Mouse (Mus musculus) CH12.LX (cell line): ENCODE data around the gene Eif3a. TPM values are rescaled to one million over a fixed set of nuclear protein-coding genes. Genes with fewer than 3 reads are reported as not detected.

ENCODE experiments used
- DNase-seq: peaks from one replicate; pipeline ENCODE4 v3.0.0-alpha.2; 2013; ENCODE audit errors: extremely low read depth
- H3K27ac ChIP-seq: 2 replicates; pipeline ENCODE4 v1.5.1; 2012; ENCODE audit warnings: low read depth, mild to moderate bottlenecking, control low read depth, moderate library complexity; ENCODE audit not compliant: insufficient read depth
- H3K27me3 ChIP-seq: replicated peaks from 2 replicates; pipeline ENCODE3; 2012; ENCODE audit warnings: inconsistent platforms
- H3K36me3 ChIP-seq, 2 experiments: replicated peaks in 1 of 2; 2 replicates each; pipeline versions ENCODE3 to v1.6.1; 2012; ENCODE audit warnings: inconsistent platforms in 1 of 2, low read length in 1 of 2, mild to moderate bottlenecking in 1 of 2, mixed read lengths in 1 of 2, moderate library complexity in 1 of 2; ENCODE audit not compliant: control insufficient read depth in 1 of 2, insufficient read depth in 1 of 2
- H3K4me1 ChIP-seq, 2 experiments: 2 replicates each; pipeline ENCODE4 v1.6.1; 2012; ENCODE audit warnings: inconsistent platforms in 1 of 2, moderate library complexity in 1 of 2; ENCODE audit not compliant: insufficient read depth in 2 of 2, control insufficient read depth in 1 of 2
- H3K4me2 ChIP-seq: 2 replicates; pipeline ENCODE4 v1.6.1; 2012; ENCODE audit warnings: low read depth, mild to moderate bottlenecking, control low read depth; ENCODE audit not compliant: poor library complexity, insufficient read depth, severe bottlenecking
- H3K4me3 ChIP-seq, 3 experiments: fragments of 150-350 bp in 1 of 3; sonication (generic) in 1 of 3; replicated peaks in 1 of 3; 2 replicates each; pipeline versions ENCODE3 to v1.5.1; 2011 to 2012; ENCODE audit warnings: low read depth in 2 of 3, low read length in 2 of 3, mild to moderate bottlenecking in 2 of 3, moderate library complexity in 2 of 3, control low read depth in 1 of 3, improper control_type of control experiment in 1 of 3, inconsistent platforms in 1 of 3, mixed read lengths in 1 of 3; ENCODE audit not compliant: poor library complexity in 1 of 3
- H3K79me2 ChIP-seq: replicated peaks from 2 replicates; pipeline ENCODE4 v1.6.1; 2012; ENCODE audit warnings: mild to moderate bottlenecking, moderate library complexity; ENCODE audit not compliant: control insufficient read depth, poor library complexity, insufficient read depth, severe bottlenecking; ENCODE audit errors: extremely low read depth
- H3K9ac ChIP-seq: 2 replicates; pipeline ENCODE4 v1.6.1; 2012; ENCODE audit warnings: low read depth, mild to moderate bottlenecking, control low read depth, moderate library complexity; ENCODE audit not compliant: insufficient read depth
- H3K9me3 ChIP-seq: replicated peaks from 2 replicates; pipeline ENCODE3; 2012; ENCODE audit warnings: low read length, inconsistent platforms, mixed read lengths
- BHLHE40 ChIP-seq: IDR thresholded peaks from 2 replicates; pipeline ENCODE4 v1.6.1; 2011; ENCODE audit warnings: mild to moderate bottlenecking, low read depth, low read length, improper control_type of control experiment
- CHD2 ChIP-seq: IDR thresholded peaks from 2 replicates; pipeline ENCODE4 v1.6.1; 2011; ENCODE audit warnings: low read length, improper control_type of control experiment
- CTCF ChIP-seq, 2 experiments: IDR thresholded peaks in 1 of 2; conservative IDR thresholded peaks in 1 of 2; 2 replicates each; pipeline ENCODE4 v1.5.1; 2011 to 2012; ENCODE audit warnings: low read depth in 2 of 2, low read length in 2 of 2, improper control_type of control experiment in 1 of 2, inconsistent platforms in 1 of 2, mild to moderate bottlenecking in 1 of 2, moderate library complexity in 1 of 2
- ELF1 ChIP-seq: IDR thresholded peaks from 2 replicates; pipeline ENCODE4 v1.6.1; 2014; ENCODE audit warnings: low read depth, mild to moderate bottlenecking, inconsistent platforms, low read length, improper control_type of control experiment
- HCFC1 ChIP-seq: IDR thresholded peaks from 2 replicates; pipeline ENCODE4 v1.6.1; 2012; ENCODE audit warnings: low read depth, mild to moderate bottlenecking, inconsistent platforms, low read length, improper control_type of control experiment
- JUN ChIP-seq: IDR thresholded peaks from 2 replicates; pipeline ENCODE4 v1.6.1; 2011; ENCODE audit warnings: low read depth, mild to moderate bottlenecking, low read length, improper control_type of control experiment, moderate library complexity; ENCODE audit not compliant: insufficient read depth
- KAT2A ChIP-seq: IDR thresholded peaks from 2 replicates; pipeline ENCODE4 v1.6.1; 2012; ENCODE audit warnings: low read length, improper control_type of control experiment, inconsistent platforms; ENCODE audit not compliant: insufficient replicate concordance
- MAX ChIP-seq: IDR thresholded peaks from 2 replicates; pipeline ENCODE4 v1.6.1; 2011; ENCODE audit warnings: low read length, improper control_type of control experiment
- MAZ ChIP-seq: IDR thresholded peaks from 2 replicates; pipeline ENCODE4 v1.6.1; 2012; ENCODE audit warnings: low read depth, mild to moderate bottlenecking, inconsistent platforms, low read length, improper control_type of control experiment, moderate library complexity
- MEF2A ChIP-seq: IDR thresholded peaks from 2 replicates; pipeline ENCODE4 v1.6.1; 2014; ENCODE audit warnings: low read depth, mild to moderate bottlenecking, inconsistent platforms, low read length, improper control_type of control experiment, borderline replicate concordance
- MXI1 ChIP-seq: IDR thresholded peaks from 2 replicates; pipeline ENCODE4 v1.6.1; 2011; ENCODE audit warnings: mild to moderate bottlenecking, low read depth, low read length, improper control_type of control experiment
- MYC ChIP-seq: IDR thresholded peaks from 2 replicates; pipeline ENCODE4 v1.6.1; 2011; ENCODE audit warnings: low read depth, mild to moderate bottlenecking, improper control_type of control experiment, low read length
- NELFE ChIP-seq: IDR thresholded peaks from 2 replicates; pipeline ENCODE4 v1.6.1; 2011; ENCODE audit warnings: low read depth, low read length, improper control_type of control experiment
- NRF1 ChIP-seq: IDR thresholded peaks from 2 replicates; pipeline ENCODE4 v1.6.1; 2014; ENCODE audit warnings: low read depth, mild to moderate bottlenecking, inconsistent platforms, low read length, improper control_type of control experiment, moderate library complexity
- PAX5 ChIP-seq: IDR thresholded peaks from 2 replicates; pipeline ENCODE4 v1.6.1; 2012; ENCODE audit warnings: low read length, inconsistent platforms, mixed read lengths
- POLR2A ChIP-seq: IDR thresholded peaks from 2 replicates; pipeline ENCODE4 v1.6.1; 2011; ENCODE audit warnings: low read depth, mild to moderate bottlenecking, improper control_type of control experiment, low read length
- POLR2AphosphoS2 ChIP-seq: IDR thresholded peaks from 2 replicates; pipeline ENCODE4 v1.6.1; 2011; ENCODE audit warnings: low read depth, low read length, improper control_type of control experiment
- RCOR1 ChIP-seq: conservative IDR thresholded peaks from 2 replicates; pipeline ENCODE4 v1.6.1; 2012; ENCODE audit warnings: low read depth, mild to moderate bottlenecking, inconsistent platforms, low read length, improper control_type of control experiment
- SMC3 ChIP-seq: IDR thresholded peaks from 2 replicates; pipeline ENCODE4 v1.6.1; 2011; ENCODE audit warnings: low read depth, low read length, improper control_type of control experiment
- TBP ChIP-seq: conservative IDR thresholded peaks from 2 replicates; pipeline ENCODE4 v1.6.1; 2011; ENCODE audit warnings: low read depth, low read length, improper control_type of control experiment
- TCF12 ChIP-seq: IDR thresholded peaks from 2 replicates; pipeline ENCODE4 v1.6.1; 2014; ENCODE audit warnings: low read depth, mild to moderate bottlenecking, inconsistent platforms, low read length, improper control_type of control experiment
- USF2 ChIP-seq: conservative IDR thresholded peaks from 2 replicates; pipeline ENCODE4 v1.6.1; 2011; ENCODE audit warnings: low read depth, low read length, improper control_type of control experiment
- ZC3H11A ChIP-seq: IDR thresholded peaks from 2 replicates; pipeline ENCODE4 v1.6.1; 2012; ENCODE audit warnings: low read depth, mild to moderate bottlenecking, inconsistent platforms, low read length, improper control_type of control experiment
- ZKSCAN1 ChIP-seq: IDR thresholded peaks from 2 replicates; pipeline ENCODE4 v1.6.1; 2012; ENCODE audit warnings: low read depth, inconsistent platforms, low read length, improper control_type of control experiment, borderline replicate concordance
- ZMIZ1 ChIP-seq: IDR thresholded peaks from 2 replicates; pipeline ENCODE4 v1.6.1; 2012; ENCODE audit warnings: low read depth, mild to moderate bottlenecking, inconsistent platforms, low read length, improper control_type of control experiment
- dilution Hi-C: fragments of 300-500 bp; cut with MboI; formaldehyde crosslinking; loops from 2 replicates; pipeline ENCODE4 v1.14.3; 2020; ENCODE audit warnings: low sequenced_read_pairs; ENCODE audit not compliant: extremely low pct_unique_long_range_greater_than_20kb, extremely low pct_ligation_motif_present
- in situ Hi-C: fragments of 300-500 bp; cut with MboI; formaldehyde crosslinking; loops from 3 replicates; pipeline ENCODE4 v1.14.3; 2019; ENCODE audit warnings: low sequenced_read_pairs, low pct_ligation_motif_present, low pct_unique_long_range_greater_than_20kb, mixed read lengths
- polyA plus RNA-seq: library from polyadenylated mRNA; unstranded; fragments of >175 nt; gene quantifications from 2 replicates; pipeline ENCODE4 v1.2.1, GENCODE M21; 2012; ENCODE audit warnings: low read depth; ENCODE audit not compliant: insufficient read length
- total RNA-seq, 2 experiments: library from RNA; depleted of rRNA; stranded (reverse); fragments of 300-350 nt in 1 of 2; fragments of >200 nt in 1 of 2; gene quantifications; 2 replicates each; pipeline ENCODE4 v1.2.3; 2012 to 2014

The Eif3a gene
- total and polyA plus RNA-seq, 3 experiments, result 128 to 372 (median 213) TPM

DNA sequence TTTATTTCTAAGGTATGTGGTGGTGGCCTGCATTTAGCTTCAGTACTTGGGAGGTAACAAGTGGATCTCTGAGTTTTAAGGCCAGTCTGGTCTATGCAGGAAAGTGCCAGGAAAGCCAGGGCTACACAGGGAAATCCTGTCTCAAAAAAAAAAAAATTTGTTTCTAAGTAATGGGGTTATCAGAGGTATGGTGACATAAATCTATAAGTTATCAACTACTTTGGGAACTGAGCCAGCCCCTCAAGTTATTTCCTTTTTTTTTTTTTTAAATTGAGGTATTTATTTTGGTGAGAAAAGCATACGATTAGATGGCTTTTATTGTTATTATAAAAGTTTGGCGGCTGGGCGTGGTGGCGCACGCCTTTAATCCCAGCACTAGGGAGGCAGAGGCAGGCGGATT, 22.7 kb upstream of the Eif3a start:
- peaks cover 12 to 33% of the 10 kb centered on the region in 2 experiments for H3K36me3 ChIP-seq
- H3K4me3 ChIP-seq, result no peak overlapping the region
- H3K27ac ChIP-seq, result no peak overlapping the region
- peaks cover 3 to 19% of the 10 kb centered on the region in 2 experiments; a peak in 3 of 4 replicates for H3K4me1 ChIP-seq
- H3K4me2 ChIP-seq, result no peak overlapping the region
- H3K79me2 ChIP-seq, result peaks cover 18% of the 10 kb centered on the region
- H3K27me3 ChIP-seq, result no peaks in the 10 kb centered on the region
- DNase-seq, result no peak
- in situ Hi-C loops (no loop called here), dilution Hi-C loops (no loop called here)
- no peaks in the 10 kb centered on the region for H3K9me3 ChIP-seq
- TF ChIP-seq NRF1 (no peak), POLR2AphosphoS2 (no peak), JUN (no peak)
- H3K9ac ChIP-seq, result no peak overlapping the region

DNA sequence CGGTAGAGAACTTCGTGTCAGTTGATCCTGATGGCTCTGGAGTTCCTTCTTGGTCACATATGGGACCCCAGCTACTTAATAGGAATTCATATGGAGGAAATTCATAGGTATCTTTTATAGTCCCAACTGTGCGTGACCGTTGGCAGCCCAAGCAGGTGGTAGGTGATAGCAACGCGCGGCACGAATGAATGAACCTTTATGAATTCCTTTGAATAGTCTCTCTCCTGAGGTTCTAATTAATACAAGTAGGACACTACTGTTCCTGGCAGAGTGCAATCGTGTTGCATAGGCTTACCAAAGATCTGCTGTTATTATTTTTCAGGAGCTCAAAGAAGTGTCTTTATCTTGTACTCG, 21.6 kb upstream of the Eif3a start:
- no peak overlapping the region for H3K27ac ChIP-seq

GRCm38 (mm10) chr19:60811098-60812035, 20.9 kb upstream of the Eif3a start, which contains the start of gene Fam45a:
Fam45a (plus strand) TSS chr19:60811585.
- peak within 1 kb of the TSS; percentile 70 to 82 (median 78) for H3K4me3 ChIP-seq
- dilution Hi-C loops, result no loop called here
- no peak for TF ChIP-seq BHLHE40
- TF ChIP-seq ZC3H11A, result no peak
- no peak for TF ChIP-seq MAX
- TF ChIP-seq NELFE, result peak; percentile 60
- no peak for TF ChIP-seq ZMIZ1
- peak; percentile 31 for TF ChIP-seq SMC3
- no peak for TF ChIP-seq PAX5
- TF ChIP-seq ELF1, result peak; percentile 75
- TF ChIP-seq MEF2A, result no peak
- TF ChIP-seq MXI1, result no peak; the same call in 1 of the 2 replicates
- TF ChIP-seq HCFC1, result peak; percentile 64
- no peak for TF ChIP-seq KAT2A
- no peak for TF ChIP-seq RCOR1
- TF ChIP-seq TCF12, result peak; percentile 60; the same call in 1 of the 2 replicates
- TF ChIP-seq CHD2, result no peak
- peak; percentile 90 for TF ChIP-seq POLR2A
- 0 out of 2 replicates have a peak, but pooled peaks have one; percentile 60 for TF ChIP-seq TBP

More for the DNA sequence above, 21.6 kb upstream of the Eif3a start:
- H3K79me2 ChIP-seq, result peaks cover 18% of the 10 kb centered on the region
- H3K27me3 ChIP-seq, result no peaks in the 10 kb centered on the region
- dilution Hi-C loops, result no loop called here
- H3K4me3 ChIP-seq, result peak overlapping the region; percentile 70 to 82 (median 78)
- H3K9me3 ChIP-seq, result no peaks in the 10 kb centered on the region
- peak overlapping the region; percentile 90 for H3K4me2 ChIP-seq
- H3K36me3 ChIP-seq, result peaks cover 10 to 26% of the 10 kb centered on the region in 2 experiments
- TF ChIP-seq ZMIZ1, result no peak
- TF ChIP-seq MAX, result no peak
- no peak for TF ChIP-seq POLR2A
- no peak for TF ChIP-seq MAZ
- TF ChIP-seq HCFC1, result no peak
- no peak for TF ChIP-seq ZC3H11A
- no peak for TF ChIP-seq TCF12
- no peak for TF ChIP-seq ELF1
- TF ChIP-seq MYC, result no peak
- no peak for TF ChIP-seq ZKSCAN1
- TF ChIP-seq CTCF (conservative IDR thresholded peaks at IDR 0.05 in 1 of 2, IDR thresholded peaks at IDR 0.05 in 1 of 2; ENCODE audit: low read depth in 2 of 2, low read length in 2 of 2), result no peak
- TF ChIP-seq USF2, result no peak
- H3K9ac ChIP-seq, result peak overlapping the region; percentile 82
- no peak for DNase-seq
- in situ Hi-C loops, result no loop called here
- H3K4me1 ChIP-seq, result peaks cover 3 to 19% of the 10 kb centered on the region in 2 experiments; a peak in 3 of 4 replicates

More at GRCm38 (mm10) chr19:60811098-60812035, 20.9 kb upstream of the Eif3a start, which contains the start of gene Fam45a:
- Histone ChIP-seq H3K27ac (no peak within 1 kb of the TSS), H3K4me2 (peak within 1 kb of the TSS; percentile 90), H3K79me2 (peaks cover 16% of the 10 kb centered on the region), H3K27me3 (no peaks in the 10 kb centered on the region), H3K9ac (peak within 1 kb of the TSS; percentile 82), H3K9me3 (no peaks in the 10 kb centered on the region), H3K36me3 (peaks cover 7 to 20% of the 10 kb centered on the region in 2 experiments), H3K4me1 (peaks cover 3 to 19% of the 10 kb centered on the region in 2 experiments; a peak in 3 of 4 replicates)
- in situ Hi-C loops, result no loop called here
- DNase-seq, result peak; percentile 94
